Mouse (Mus musculus) gastrocnemius, postnatal 4 days (tissue): ENCODE data around the gene Sap30l. TPM values are rescaled to one million over a fixed set of nuclear protein-coding genes. Genes with fewer than 3 reads are reported as not detected.
"Not testable (repeated sequence)": the region's sequence is repeated elsewhere in the genome, so short reads cannot be mapped to it uniquely, and the experiment has no call there.

Source experiments
- DNase-seq, 2 experiments: peaks; one replicate each; pipeline ENCODE4 v3.0.0; 2021 to 2022; ENCODE audit warnings: low spot score in 2 of 2, mixed read lengths in 2 of 2
- total RNA-seq, 2 experiments: library from RNA; stranded (reverse); gene quantifications; 2 replicates each; pipeline ENCODE4 v1.2.3; 2021

The Sap30l gene
- total RNA-seq, 2 experiments from 2014 or later: 33.5 to 33.9 TPM

GRCm38 (mm10) chr11:57829871-57830775 lies 28.7 kb downstream of the Sap30l start:
- no peak for DNase-seq

- DNase-seq: no peak
These were observed 29.9 kb downstream of the Sap30l start for GRCm38 (mm10) chr11:57831281-57831781.

GRCm38 (mm10) chr11:57831861-57832260 lies 30.4 kb downstream of the Sap30l start:
- no peak for DNase-seq

GRCm38 (mm10) chr11:57832552-57833201 lies 31.2 kb downstream of the Sap30l start, which contains the start of gene Hand1:
Gene Hand1, minus strand, starts transcription at chr11:57832818.
- no peak for DNase-seq

GRCm38 (mm10) chr11:57833296-57833977 lies 32.0 kb downstream of the Sap30l start:
- no peak for DNase-seq

GRCm38 (mm10) chr11:57834031-57834430 lies 32.6 kb downstream of the Sap30l start:
- DNase-seq: no peak

- no peak for DNase-seq
These were observed 33.9 kb downstream of the Sap30l start for GRCm38 (mm10) chr11:57835331-57835730.

GRCm38 (mm10) chr11:57835931-57836330 lies 34.5 kb downstream of the Sap30l start:
- no peak for DNase-seq

GRCm38 (mm10) chr11:57836401-57836800 lies 35.0 kb downstream of the Sap30l start:
- no peak for DNase-seq

GRCm38 (mm10) chr11:57836872-57837680 lies 35.6 kb downstream of the Sap30l start:
- DNase-seq: no peak

- no peak for DNase-seq
These were observed 36.6 kb downstream of the Sap30l start for GRCm38 (mm10) chr11:57837861-57838680.

- no peak for DNase-seq
These were observed 39.5 kb downstream of the Sap30l start for GRCm38 (mm10) chr11:57840986-57841385.

GRCm38 (mm10) chr11:57841391-57841790 lies 40.0 kb downstream of the Sap30l start:
- no peak for DNase-seq

GRCm38 (mm10) chr11:57846421-57847363 lies 45.3 kb downstream of the Sap30l start:
- DNase-seq: not testable (repeated sequence)

- DNase-seq: no peak
These were observed 46.0 kb downstream of the Sap30l start for GRCm38 (mm10) chr11:57847396-57847795.

- DNase-seq: no peak
These were observed 48.9 kb downstream of the Sap30l start for GRCm38 (mm10) chr11:57850298-57850697.

- no peak for DNase-seq
These were observed 49.5 kb downstream of the Sap30l start for GRCm38 (mm10) chr11:57850931-57851330.

- no peak for DNase-seq
These were observed 52.1 kb downstream of the Sap30l start for GRCm38 (mm10) chr11:57853571-57853970.

GRCm38 (mm10) chr11:57857709-57858108 lies 56.3 kb downstream of the Sap30l start:
- DNase-seq: no peak
